Mouse (Mus musculus): ENCODE measurements around the gene Tmtc2.

DNA sequence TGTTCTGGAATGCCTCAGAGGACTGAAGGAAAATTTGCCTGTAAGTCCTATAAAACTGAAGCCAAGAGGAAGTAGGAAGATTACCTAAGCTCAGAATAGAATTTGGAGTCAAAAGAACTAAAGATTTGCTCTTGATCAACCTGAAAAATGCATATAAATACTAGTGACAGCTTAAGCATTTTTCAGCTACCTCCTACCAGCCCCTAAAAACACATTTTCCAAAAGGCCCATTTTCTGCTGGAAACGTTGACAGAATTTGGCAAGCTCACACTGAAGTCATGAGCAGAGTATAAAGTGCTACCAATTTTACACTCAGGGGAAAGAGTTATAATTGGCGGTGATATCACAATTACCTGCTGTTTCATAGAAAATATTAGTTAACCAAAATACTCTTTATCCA lies 285.8 kb downstream of the Tmtc2 start:
- no peak for TF ChIP-seq MAFK (IDR thresholded peaks at IDR 0.05; ENCODE audit: insufficient read depth, low read depth, low read length)
- no peak for TF ChIP-seq HCFC1 (IDR thresholded peaks at IDR 0.05; ENCODE audit: borderline replicate concordance, insufficient read depth, low read length)
- TF ChIP-seq CHD2 (IDR thresholded peaks at IDR 0.05; ENCODE audit: low read depth, low read length): no peak
- TF ChIP-seq ZNF384 (IDR thresholded peaks at IDR 0.05; ENCODE audit: low read depth, low read length): no peak

Data from ES-E14 (cell line).